Mouse (Mus musculus) midbrain, embryonic 16.5 days (tissue): ENCODE results near the gene Dusp2. TPM values are rescaled to one million over a fixed set of nuclear protein-coding genes. Genes with fewer than 3 reads are reported as not detected.

ENCODE experiments used
- ATAC-seq: fragments of 200-750 bp; cut with Nextera tagmentation; 2 replicates; pipeline ENCODE4 v1.8.0; 2017; ENCODE audit warnings: moderate TSS enrichment
- H3K27ac ChIP-seq: fragments of 300-500 bp; sonication (generic); 2 replicates; pipeline ENCODE4 v1.5.1; 2014; ENCODE audit warnings: mild to moderate bottlenecking, low read length, mixed read lengths
- H3K27me3 ChIP-seq: fragments of 300-500 bp; sonication (generic); 2 replicates; pipeline ENCODE4 v1.6.1; 2014; ENCODE audit warnings: low read depth, low read length, mixed read lengths; ENCODE audit not compliant: control insufficient read depth, insufficient read depth
- H3K36me3 ChIP-seq: fragments of 300-500 bp; sonication (generic); 2 replicates; pipeline ENCODE4 v1.6.1; 2014; ENCODE audit warnings: mild to moderate bottlenecking, low read length, moderate library complexity, mixed read lengths; ENCODE audit not compliant: control insufficient read depth, insufficient read depth
- H3K4me1 ChIP-seq: fragments of 300-500 bp; sonication (generic); 2 replicates; pipeline ENCODE4 v1.6.1; 2014; ENCODE audit warnings: mild to moderate bottlenecking, low read length, mixed read lengths; ENCODE audit not compliant: control insufficient read depth, insufficient read depth
- H3K4me2 ChIP-seq: fragments of 300-500 bp; sonication (generic); 2 replicates; pipeline ENCODE4 v1.6.1; 2014; ENCODE audit warnings: mild to moderate bottlenecking, low read length, mixed read lengths
- H3K4me3 ChIP-seq: fragments of 300-500 bp; sonication (generic); 2 replicates; pipeline ENCODE4 v1.5.1; 2014; ENCODE audit warnings: low read depth, mild to moderate bottlenecking, low read length, moderate library complexity, mixed read lengths
- H3K9ac ChIP-seq: fragments of 300-500 bp; sonication (generic); 2 replicates; pipeline ENCODE4 v1.6.1; 2014; ENCODE audit warnings: low read depth, low read length, mixed read lengths
- H3K9me3 ChIP-seq: fragments of 300-500 bp; sonication (generic); replicated peaks from 2 replicates; pipeline ENCODE4 v1.6.1; 2014; ENCODE audit warnings: mild to moderate bottlenecking, low read length, mixed read lengths; ENCODE audit not compliant: control insufficient read depth, poor library complexity, severe bottlenecking
- WGBS: fragments of 180-500 bp; shearing (Covaris S2); extraction: QIAGEN DNeasy Blood & Tissue Kit; methylation state at CpG from one replicate; pipeline ENCODE4 v1.1.7; 2014; 5-methylcytosine and 5-hydroxymethylcytosine counted together
- polyA plus RNA-seq: library from polyadenylated mRNA; unstranded; fragments of >200 nt; fragmentation: Nextera tagmentation; extraction: Ambion mirVana; gene quantifications from 2 replicates; pipeline ENCODE4 v1.2.1, GENCODE M21; 2015

Dusp2 gene
- polyA plus RNA-seq, 1 experiment from 2014 or later, result 15.6 TPM

DNA sequence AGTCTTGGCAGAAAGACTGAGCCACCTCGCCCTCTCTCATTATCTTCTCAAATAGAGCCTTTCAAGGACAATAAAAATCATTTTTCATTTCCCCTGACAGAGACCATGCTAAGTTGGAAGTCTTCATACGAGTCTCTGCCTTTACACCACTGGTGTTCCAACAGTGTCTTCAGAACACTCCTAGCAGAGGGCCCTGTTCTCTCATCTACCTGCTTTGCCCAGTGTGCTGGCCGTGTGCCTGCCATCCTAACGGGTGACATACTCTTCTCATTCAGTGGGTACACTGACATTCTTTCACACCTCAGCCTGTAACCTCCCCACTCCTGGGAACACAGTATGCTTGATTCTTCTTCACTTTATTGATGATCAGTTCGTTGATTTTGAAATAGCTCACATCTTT is 19.5 kb upstream of the Dusp2 start:
- no peak overlapping the region for H3K27ac ChIP-seq
- no peaks in the 10 kb centered on the region for H3K4me1 ChIP-seq
- no peaks in the 10 kb centered on the region for H3K36me3 ChIP-seq
- H3K9me3 ChIP-seq, result no peaks in the 10 kb centered on the region
- no peak overlapping the region for H3K9ac ChIP-seq
- 79% methylated on average over 5 of the region's 5 CpGs for WGBS
- no peak overlapping the region for H3K4me2 ChIP-seq
- ATAC-seq, result no peak
- no peak overlapping the region for H3K4me3 ChIP-seq
- H3K27me3 ChIP-seq, result no peaks in the 10 kb centered on the region

DNA sequence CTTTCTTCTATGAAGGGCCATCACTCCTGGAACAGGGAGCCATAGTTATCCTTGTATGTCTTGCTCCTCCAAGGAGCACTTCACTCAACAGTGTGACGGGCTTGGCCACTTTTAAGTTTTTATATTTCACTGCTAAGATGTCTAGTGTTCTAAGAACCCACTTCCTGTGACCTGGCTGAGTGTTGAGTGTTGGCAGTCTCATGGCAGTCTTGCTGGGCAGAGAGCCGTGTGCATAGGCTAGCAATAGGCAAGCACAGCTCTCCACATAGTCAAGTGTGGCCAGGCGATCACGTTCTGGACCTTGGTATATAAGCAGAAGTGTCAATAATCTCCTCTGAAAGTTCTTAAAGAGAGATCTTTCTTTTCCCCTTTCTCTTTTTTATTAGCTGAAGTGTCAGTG is 17.8 kb upstream of the Dusp2 start:
- Histone ChIP-seq H3K27ac (no peak overlapping the region), H3K4me2 (no peak overlapping the region), H3K36me3 (no peaks in the 10 kb centered on the region), H3K4me3 (no peak overlapping the region), H3K4me1 (no peaks in the 10 kb centered on the region), H3K27me3 (no peaks in the 10 kb centered on the region), H3K9ac (no peak overlapping the region), H3K9me3 (no peaks in the 10 kb centered on the region)
- 90% methylated on average over 4 of the region's 4 CpGs for WGBS
- no peak for ATAC-seq

DNA sequence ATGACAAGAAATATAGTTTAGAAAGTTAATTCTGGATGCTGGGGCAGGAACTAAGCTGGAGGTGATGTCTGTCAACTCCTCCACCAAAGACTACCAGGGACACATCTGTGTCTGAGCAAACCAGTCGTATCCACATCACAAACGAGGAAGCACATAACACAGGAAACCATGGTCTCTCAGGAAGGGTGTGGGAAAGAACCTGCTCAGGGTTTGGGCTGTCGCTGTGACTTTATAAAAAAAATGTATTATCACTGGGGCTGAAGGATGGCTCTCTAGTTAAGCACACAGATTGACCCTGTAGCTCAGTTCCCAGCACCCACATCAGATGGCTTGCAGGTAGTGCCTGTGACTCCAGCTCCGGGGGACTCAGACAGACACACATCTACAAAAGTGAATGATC is 16.9 kb upstream of the Dusp2 start:
- Histone ChIP-seq H3K36me3 (no peaks in the 10 kb centered on the region), H3K4me2 (no peak overlapping the region), H3K27me3 (no peaks in the 10 kb centered on the region), H3K4me3 (no peak overlapping the region), H3K9me3 (no peaks in the 10 kb centered on the region), H3K27ac (no peak overlapping the region), H3K4me1 (no peaks in the 10 kb centered on the region), H3K9ac (no peak overlapping the region)
- no peak for ATAC-seq
- 80% methylated on average over 4 of the region's 4 CpGs for WGBS

GRCm38 (mm10) chr2:127322671-127323285 is 13.2 kb upstream of the Dusp2 start:
- WGBS, result 76% methylated on average over 6 of the region's 6 CpGs
- Histone ChIP-seq H3K9ac (no peak overlapping the region), H3K36me3 (no peaks in the 10 kb centered on the region), H3K4me1 (no peaks in the 10 kb centered on the region), H3K27ac (no peak overlapping the region), H3K4me2 (no peak overlapping the region), H3K4me3 (no peak overlapping the region), H3K27me3 (no peaks in the 10 kb centered on the region), H3K9me3 (no peaks in the 10 kb centered on the region)
- ATAC-seq, result no peak

DNA sequence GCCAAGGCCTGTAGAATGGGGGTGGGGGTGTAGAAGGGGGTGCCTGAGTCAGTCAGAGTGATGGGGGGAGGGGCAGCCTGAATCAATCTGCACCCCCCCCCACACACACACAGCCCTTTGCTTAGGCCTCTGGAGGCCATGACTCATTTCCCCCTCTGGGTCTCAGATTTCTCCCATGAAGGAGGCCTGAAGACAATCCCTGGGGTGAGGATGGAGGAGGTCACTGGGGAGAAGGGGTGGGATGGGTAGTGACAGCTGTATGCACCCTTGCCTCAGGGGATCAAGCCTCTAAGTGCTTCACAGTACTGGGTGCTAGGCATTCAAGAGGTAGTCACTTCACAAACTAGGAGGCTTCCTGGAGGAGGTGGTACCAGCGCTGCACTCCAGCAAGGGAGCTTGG is 12.3 kb upstream of the Dusp2 start:
- H3K9me3 ChIP-seq, result no peaks in the 10 kb centered on the region
- H3K4me1 ChIP-seq, result no peaks in the 10 kb centered on the region
- H3K4me3 ChIP-seq, result no peak overlapping the region
- ATAC-seq, result no peak
- no peak overlapping the region for H3K9ac ChIP-seq
- no peaks in the 10 kb centered on the region for H3K27me3 ChIP-seq
- WGBS, result 76% methylated on average over 1 of the region's 1 CpGs
- no peak overlapping the region for H3K4me2 ChIP-seq
- no peak overlapping the region for H3K27ac ChIP-seq
- H3K36me3 ChIP-seq, result no peaks in the 10 kb centered on the region

DNA sequence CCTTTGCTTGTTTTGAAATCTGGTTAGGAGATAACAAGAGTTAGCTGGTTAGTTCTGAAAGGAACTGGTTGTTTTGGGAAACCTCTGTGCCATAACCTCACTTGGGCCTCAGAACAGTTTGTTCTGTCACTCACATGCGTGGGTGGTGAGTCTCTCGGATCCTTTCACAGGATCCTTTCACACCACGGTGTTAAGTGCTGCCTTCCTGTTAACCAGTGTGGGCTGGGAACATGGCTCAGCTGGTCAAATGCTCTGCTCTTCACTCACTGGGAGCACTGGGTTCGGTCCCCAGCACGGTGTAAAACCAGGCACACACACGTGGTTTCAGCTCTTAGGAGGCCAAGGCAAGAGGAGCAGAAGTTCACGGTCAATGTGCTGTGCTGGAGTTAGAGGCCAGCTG is 11.5 kb upstream of the Dusp2 start:
- 82% methylated on average over 7 of the region's 7 CpGs for WGBS
- Histone ChIP-seq H3K27me3 (no peaks in the 10 kb centered on the region), H3K9ac (no peak overlapping the region), H3K27ac (no peak overlapping the region), H3K36me3 (no peaks in the 10 kb centered on the region), H3K4me2 (no peak overlapping the region), H3K4me1 (no peaks in the 10 kb centered on the region), H3K9me3 (no peaks in the 10 kb centered on the region), H3K4me3 (no peak overlapping the region)
- no peak for ATAC-seq

DNA sequence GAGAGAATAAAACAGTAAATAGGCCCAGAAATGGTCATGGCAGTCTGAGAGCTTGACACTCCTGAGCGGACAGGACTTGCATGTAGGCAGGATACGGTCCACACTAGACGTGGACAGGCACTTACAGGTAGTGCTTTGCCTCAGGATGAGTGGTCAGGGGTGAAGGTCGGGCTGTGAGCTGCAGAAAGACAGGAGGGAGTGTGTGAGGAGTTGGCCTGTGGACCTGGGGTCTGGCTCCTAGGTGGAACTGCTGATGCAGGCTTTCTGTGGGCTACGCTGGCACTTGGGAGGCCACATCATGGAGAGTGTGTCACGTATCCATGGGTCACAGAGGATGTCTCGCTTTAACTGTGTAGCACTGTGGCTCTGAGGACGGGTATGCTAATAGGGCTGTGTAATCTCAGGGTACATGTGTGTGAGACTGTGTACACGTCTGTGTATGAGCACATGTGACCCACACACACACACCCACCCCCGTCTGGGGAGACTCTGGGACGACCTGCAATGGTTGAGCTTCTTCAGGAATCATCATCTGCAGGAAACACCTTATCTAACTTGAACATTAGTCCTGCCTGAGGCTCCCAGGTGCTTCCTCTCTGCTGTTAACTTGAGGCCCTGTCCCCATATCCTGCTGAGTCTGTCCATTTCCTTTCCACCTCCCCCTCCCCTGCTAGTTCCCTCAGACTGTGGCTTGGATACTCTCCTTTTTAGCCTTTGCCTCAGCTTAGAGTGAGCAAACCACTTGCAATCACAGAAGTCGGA is 7.7 kb upstream of the Dusp2 start:
- H3K27me3 ChIP-seq, result no peaks in the 10 kb centered on the region
- H3K27ac ChIP-seq, result no peak overlapping the region
- no peak overlapping the region for H3K9ac ChIP-seq
- H3K36me3 ChIP-seq, result no peaks in the 10 kb centered on the region
- no peak overlapping the region for H3K4me2 ChIP-seq
- H3K4me1 ChIP-seq, result no peaks in the 10 kb centered on the region
- H3K4me3 ChIP-seq, result no peak overlapping the region
- ATAC-seq, result no peak
- no peaks in the 10 kb centered on the region for H3K9me3 ChIP-seq
- WGBS, result 69% methylated on average over 12 of the region's 12 CpGs

DNA sequence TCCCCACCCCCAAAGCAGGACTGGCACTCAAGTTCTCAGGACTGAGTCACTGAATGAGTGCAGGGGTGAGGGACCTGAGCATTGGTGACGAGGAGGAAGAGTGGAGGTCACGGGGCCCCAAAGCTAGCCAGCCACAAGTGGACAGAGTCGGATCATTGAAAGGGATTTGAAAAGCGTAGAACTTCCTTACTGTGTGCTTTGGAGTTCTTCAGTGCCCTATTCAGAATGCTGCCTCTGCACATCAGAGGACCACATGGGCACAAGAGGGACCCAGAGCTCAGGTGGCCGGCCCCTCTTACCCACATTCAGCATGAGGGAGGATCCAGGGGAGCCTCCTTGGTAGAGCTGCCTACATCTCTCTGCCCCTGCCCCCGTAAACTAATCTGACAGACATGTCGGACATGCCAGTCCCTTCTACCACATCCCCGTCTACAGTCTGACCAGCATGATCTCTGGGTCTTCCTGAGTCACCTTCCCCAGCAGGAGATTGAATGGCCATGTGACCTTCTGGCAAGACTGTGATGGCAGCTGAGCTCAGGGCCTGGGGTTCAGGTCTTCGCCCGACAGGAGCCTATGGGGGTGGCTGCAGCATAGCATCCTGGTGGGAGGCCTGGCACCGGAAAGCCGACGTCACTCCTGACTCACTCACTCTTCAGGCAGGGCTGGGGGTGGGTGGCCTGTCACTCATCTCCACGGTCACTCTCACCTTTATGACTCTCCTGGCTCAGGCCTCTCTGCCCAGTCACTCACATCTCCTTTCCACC is 3.0 kb upstream of the Dusp2 start:
- 78% methylated on average over 14 of the region's 14 CpGs for WGBS
- Histone ChIP-seq H3K9ac (no peak overlapping the region), H3K4me3 (no peak overlapping the region), H3K27ac (no peak overlapping the region), H3K4me2 (no peak overlapping the region), H3K9me3 (no peaks in the 10 kb centered on the region), H3K4me1 (peaks cover 6% of the 10 kb centered on the region; the same call in 1 of the 2 replicates), H3K27me3 (peaks cover 16% of the 10 kb centered on the region), H3K36me3 (no peaks in the 10 kb centered on the region)
- no peak for ATAC-seq
